Mouse (Mus musculus): ENCODE data around the gene Trp73. TPM values are rescaled to one million over a fixed set of nuclear protein-coding genes. Genes with fewer than 3 reads are reported as not detected.

Trp73 gene
- total RNA-seq (2022), result under 1 TPM; 0.51 to 0.83 (median 0.64) TPM

DNA sequence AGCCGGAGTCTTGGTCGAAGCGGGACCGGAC, at the start of gene Trp73:
TSS of gene Trp73 (minus strand) at position 27 of the 31 bp plus-strand sequence.
- no peak for DNase-seq (ENCODE audit: low spot score in 2 of 2)

DNA sequence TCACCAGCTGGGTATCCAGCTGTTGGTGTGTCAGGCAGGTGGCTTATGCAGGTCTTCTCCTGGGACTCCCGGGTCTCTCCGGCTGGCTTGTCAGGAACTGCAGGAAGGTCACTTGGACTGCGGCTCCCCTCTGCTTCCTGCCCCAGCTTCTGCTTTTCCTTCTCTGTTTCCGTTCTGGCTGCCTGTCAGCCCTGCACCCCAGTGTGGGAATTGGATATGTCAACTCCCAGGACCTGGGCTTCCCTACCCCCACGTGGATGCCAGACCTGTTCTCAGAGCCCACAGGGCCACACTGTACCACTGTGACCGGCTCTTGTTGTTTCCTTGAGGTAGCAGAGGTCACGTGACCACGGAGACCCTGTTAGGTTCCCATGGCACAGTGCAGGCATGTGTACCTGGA, 48.9 kb upstream of the Trp73 start:
- DNase-seq (ENCODE audit: low spot score in 2 of 2), result no peak

DNA sequence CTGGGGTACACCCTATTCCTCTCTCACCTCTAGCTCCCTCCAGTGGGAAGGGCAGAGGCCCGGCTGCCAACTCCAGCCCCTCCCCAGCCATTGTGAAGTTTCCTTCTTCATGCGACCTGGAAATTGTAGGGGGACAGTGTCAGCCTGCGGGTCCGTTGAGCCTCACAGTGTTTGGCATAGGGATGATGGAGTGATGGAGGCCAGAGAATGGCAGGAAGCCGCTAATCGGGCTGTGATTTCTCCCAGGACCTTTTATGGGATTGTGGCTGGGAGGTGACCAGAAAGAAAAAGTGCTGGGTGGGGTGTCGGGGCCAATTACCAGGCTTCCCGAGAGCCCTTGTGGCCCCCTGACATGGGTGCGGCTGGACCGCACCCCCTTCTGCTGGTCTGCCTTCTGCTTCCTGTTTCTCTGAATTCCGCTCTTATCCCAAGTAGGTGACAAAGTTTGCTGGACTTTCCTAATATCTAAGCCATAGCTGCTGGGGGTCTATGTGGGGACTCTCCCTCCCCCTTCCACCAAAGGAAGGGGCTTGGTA, 46.1 kb upstream of the Trp73 start:
- DNase-seq (ENCODE audit: low spot score in 2 of 2), result no peak

DNA sequence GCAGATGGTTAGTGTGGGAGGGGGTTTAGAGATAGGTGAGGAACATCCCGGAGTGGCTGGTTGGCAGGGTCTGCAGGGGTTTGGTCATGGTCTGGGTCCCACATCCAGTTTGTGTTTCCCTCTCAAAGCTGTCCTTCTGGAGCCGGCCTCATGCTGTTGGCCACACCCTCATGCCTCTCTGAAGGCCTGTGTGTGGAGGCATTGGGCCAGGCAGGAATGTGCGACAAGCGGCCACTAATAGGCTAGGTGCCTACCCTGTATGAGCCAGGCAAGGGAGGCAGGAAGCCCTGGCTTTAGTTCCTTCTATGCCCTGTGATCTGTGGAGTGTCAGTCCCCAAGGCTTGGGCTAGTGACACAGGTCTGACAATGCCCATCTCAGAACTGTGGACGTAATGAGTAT, 45.0 kb upstream of the Trp73 start:
- DNase-seq (ENCODE audit: low spot score in 2 of 2), result no peak

DNA sequence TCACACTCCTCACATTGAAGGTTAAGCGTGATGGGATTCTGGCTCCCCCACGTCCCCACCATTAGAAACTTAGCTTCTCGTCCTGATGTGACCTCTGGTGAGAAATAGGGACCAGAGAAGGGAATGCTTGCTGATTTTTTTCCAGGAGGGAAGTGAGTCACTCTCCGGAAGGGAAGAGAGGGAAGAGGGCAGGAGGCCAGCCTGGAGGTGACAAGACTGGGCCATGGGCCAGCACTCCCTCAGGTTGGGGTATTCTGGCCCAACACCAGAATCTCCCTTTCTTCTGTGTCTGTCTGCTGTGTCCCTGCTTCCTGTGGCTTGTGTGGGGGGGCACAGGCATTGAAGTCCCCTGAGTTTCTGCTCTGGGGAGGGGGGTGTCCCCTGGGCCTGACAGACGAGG, 43.6 kb upstream of the Trp73 start:
- DNase-seq (ENCODE audit: low spot score in 2 of 2), result no peak

DNA sequence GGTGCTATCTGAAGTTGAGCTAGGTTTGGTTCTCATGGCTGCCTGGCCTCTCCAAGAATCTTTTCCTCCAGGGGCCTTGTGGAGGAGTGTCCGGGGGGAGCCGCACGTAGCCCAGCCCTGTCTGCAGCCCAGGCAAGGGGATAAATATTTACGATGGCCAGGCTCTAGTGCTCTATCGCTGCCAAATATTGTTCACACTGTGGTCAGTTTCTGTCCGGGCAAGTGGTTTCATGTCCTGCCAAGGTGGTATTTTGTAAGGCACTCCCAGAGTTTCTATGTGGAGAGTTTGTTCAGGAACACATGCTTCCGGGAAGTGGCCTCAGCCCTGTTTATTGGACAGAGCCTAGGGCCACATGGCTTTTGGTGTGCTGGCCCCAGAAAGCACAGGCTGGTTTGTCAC, 41.0 kb upstream of the Trp73 start:
- DNase-seq (ENCODE audit: low spot score in 2 of 2), result no peak

DNA sequence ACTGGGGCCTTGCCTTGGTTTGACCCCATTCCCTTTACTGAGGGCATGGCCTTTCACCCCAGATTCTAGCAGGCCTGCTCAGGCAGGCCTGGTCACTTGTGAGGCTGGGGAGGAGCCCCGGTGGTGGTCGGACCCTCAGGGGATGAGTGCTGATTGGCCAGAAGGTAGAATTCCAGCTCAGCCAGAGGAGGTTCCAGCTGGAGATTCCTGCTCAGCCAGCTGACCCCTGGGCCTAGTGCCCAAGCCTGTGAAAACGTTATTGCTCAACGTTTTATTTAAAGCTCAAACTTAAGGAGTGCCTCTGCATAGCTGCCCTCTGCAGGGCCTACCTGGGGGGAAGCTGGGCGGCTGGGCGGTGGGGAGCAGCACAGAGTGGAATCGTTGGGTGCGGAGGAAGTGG, 37.2 kb upstream of the Trp73 start:
- no peak for DNase-seq (ENCODE audit: low spot score in 2 of 2)

DNA sequence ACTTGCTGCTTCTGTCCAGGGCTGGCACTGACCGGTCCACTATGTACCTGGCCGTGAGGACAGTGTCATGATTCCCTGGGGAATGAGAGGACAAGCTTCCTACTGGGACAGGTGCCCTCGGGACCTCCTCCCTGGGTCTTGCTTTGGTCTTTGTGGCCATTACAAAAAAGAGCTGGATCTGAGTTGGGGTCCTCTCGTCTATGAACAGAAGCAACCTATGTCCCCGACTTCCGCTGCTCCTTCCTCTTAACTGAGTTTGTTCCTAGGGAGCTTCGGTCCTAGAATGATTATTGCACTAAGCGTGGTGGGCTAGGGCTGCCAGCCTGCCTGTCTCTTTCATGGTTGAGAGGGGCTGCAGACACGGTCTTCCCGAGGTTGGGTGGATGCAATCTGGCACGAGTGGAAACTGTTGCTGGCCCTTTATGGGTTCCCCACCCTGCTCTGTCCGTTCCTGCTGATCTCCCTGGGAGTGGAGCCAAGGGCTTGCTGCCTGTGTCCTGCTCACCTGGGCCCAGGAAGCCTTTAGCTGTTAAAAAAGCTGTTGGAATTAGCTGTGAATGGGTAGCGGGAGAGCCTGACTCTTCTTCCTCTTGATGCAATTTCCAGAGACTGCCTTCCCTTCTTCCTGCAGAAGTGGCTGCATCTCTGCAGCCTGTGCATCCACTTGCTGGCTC, 32.1 kb upstream of the Trp73 start:
- no peak for DNase-seq (ENCODE audit: low spot score in 2 of 2)

DNA sequence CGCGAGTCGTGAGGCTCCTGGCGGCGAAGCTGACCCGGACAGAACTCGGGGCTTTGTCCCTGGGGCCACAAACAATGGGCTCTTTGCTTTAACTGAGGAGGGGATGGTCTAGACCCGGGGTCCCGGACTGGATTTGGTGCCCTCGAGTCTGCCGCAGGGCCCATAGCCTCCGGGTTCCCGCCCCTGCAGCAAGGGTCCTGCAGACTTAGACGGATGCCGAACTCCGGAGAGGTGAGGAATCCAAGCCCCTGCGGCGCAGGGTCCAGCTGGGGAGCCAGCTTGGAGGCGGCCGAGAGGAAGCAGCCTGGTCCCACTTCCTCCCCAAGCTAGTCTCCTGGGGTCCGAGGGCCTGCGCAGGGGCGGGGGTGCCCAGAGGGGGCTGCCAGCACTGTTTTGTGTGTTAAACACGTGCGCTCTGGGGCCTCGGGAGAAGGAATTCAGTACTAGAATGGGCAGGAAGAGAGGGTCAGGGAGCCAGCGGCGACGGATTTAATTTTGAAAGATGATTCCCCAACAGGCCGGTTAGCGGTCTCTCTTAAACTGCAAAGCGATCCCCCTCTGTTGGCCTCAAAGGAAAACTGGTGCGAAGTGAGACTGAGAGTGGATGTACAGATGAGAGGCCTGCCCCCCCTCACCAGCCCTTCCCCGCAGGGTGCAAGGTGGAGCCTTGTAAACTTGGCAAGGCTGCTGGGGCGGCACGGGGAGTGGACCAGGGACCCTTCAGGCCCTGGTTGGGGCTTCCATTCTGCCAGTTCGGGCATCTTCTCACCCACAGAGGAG, 31.3 kb upstream of the Trp73 start:
- DNase-seq (ENCODE audit: low spot score in 2 of 2), result no peak

DNA sequence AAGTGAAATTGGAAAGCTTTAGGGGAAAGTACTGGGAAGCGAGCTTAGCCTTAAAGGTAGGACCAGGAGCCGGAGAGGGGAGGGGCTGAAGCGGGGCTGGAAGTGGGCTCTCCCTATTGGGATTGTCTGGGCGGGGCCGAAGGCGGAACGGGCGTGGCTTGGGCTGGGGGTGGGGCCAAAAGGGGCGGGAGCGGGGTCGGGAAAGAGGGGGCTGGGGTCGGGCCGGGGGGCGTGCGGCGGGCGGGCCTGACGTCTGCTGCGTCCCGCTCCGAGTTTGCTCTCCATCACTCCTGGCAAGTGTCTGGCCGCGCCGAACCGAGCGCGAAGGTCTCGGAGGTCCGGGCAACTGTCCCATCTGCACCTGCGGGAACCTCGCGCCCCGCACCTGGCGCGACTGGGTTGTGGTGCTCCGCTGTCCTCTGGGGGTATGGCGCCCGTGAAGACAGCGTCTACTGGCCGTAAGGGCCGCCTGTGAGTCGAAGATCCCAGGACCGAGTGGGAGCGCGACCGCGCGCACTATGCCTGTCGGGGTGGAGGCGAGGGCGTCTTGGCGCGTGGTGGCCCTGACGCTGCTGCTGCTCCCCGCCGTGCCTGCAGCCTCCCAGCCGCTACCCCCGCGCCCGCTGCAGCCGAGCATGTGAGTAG, 30.6 kb upstream of the Trp73 start, which contains the start of gene Megf6:
TSS of gene Megf6 (plus strand) at position 225 of the 645 bp plus-strand sequence.
- no peak for DNase-seq (ENCODE audit: low spot score in 2 of 2)

DNA sequence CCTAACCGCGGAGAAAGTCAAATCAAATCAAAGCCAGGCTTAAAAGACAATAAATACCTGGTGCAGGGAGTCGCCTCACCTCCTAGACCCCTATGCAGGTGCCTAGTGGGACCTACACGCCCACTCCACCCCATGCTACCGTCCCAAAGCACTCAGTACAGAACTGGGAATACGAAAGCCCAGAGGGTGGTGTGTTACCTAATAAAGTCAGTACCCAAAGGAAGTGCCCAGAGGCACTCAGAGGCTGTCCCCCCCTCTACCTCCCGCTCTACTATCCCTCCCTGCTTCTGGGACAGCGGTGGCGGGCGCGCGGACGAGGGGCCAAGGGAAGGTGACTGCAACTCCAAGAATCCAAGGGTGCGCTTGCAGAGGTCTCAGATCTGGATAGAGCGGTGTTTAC, 30.0 kb upstream of the Trp73 start:
- no peak for DNase-seq (ENCODE audit: low spot score in 2 of 2)

DNA sequence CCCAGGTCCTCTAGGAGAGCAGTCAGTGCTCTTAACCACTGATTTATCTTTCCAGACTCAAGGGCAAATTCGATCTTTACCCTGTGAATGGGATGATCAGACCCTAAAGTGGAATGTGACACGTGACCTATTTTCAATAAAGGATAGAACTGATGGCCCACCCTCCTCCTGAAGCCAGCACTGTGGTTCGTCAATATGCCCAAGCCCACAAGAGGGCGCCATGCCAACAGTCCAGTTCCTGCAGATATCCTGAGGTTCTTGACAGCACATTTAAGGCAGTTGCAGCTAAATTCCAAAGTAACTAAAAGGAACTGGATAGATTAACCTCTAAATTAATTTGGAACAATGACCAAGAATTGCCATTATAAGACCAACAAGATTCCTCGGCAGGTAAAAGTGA, 27.0 kb upstream of the Trp73 start:
- DNase-seq (ENCODE audit: low spot score in 2 of 2), result no peak

DNA sequence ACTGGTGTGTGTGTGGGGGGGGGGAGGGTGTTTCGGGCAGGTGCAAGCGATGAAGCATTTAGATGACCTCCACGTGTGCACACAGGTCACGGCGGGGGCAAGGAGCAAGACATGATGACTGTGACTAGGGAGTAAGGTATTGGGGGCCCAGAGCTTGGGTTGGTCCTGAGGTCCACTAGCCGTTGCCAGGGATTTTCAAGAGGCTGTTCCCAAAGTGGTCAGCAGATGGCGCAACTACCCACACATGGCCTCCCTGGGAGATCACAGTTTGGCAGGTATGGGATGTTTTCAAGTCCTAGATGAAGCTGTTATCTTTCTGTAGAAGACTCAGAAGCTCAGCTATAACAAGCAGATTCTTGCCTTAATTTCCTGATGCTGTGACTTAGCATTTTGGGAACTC, 23.3 kb upstream of the Trp73 start:
- no peak for DNase-seq (ENCODE audit: low spot score in 2 of 2)

DNA sequence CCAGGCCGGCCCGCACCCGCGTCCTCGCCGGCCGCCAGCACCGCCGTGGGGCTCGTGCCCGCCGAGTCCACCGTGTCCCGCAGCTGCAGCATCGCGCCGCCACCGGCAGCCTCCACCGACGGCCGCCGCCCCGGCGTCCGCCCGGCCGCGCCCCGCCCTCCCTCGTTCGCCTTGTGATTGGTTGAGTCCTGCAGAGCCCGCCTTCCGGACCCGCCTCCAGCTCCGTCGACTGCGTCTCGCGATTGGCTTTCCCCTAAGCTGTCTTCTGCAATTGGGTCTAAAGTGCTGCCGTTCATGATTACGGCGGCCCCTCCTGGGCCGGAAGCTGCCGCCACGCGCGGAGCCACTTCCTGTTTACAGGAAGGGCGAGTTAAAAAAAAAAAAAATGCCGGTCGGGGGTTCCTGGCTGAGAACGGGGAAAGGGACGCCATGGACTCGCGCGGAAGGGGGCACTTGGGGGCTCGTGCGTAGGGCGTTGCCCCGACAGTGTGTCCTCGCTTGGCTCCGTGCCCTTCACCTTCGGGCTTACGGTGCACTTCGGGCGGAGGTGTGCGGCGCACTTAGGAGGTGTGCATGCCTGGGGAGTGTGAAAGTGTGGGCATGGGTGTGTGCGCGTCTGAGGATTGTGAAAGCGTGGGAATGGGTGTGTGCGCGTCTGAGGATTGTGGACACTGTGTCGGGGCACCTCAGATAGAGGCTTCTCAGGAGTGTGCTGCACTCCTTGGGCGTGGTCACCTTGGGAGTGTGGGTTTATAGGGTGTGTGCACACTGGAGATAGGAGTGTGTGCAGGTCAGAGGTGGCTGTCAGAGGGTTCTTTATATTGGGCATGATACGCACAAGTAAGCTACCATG, 20.8 kb upstream of the Trp73 start, which contains the start of gene Tprgl:
TSS of gene Tprgl (minus strand) at position 129 of the 853 bp plus-strand sequence.
- DNase-seq (ENCODE audit: low spot score in 2 of 2), result peak; percentile 88 to 96

DNA sequence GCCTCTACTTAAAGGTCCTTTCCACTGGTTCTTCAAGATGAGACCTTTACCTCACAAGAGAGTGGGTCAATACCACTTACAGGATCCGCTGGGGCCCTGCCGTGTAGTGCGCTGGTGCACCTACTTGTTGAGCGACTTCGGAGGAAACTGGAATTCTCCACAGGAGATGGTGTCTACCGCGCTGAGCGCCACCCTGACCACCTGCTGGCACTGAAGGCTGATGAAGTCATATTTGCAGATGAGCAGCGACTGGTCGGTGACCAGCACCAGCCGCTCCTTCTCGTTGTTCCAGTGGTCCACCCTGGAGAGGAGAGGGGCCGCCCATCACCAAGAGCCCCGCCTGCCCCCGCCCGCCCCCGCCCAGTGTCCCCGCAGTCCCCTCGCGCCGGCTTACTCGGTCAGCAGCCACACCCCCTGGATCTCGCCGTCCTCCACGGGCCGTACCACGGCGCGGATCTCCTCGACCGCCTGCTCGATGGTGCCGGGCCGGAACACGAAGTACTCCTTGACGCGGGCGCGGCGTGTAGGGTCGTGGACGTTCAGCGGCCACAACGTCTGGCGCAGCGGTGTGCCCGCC, 20.0 kb upstream of the Trp73 start:
- DNase-seq (ENCODE audit: low spot score in 2 of 2), result no peak

DNA sequence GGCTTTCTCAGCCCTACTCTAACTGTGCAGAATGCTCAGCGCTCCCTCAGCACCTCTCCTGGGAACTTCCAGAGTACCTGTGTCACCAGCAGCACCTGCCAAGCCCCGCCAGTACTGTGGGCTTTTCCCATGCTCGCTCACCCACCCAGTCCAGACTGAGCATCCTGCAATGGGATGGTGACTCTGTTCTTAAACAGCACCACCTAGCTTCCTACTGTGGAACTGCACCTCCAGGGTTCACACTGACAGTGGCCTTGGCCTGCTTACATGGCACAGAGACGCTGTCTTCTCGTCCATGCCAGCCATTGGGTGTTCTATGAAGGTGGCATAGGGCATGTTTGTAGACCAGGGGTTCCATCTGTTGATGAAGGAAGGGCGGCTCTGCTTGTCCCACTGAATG, 19.0 kb upstream of the Trp73 start:
- peak; percentile 62 to 68 for DNase-seq (ENCODE audit: low spot score in 2 of 2)

DNA sequence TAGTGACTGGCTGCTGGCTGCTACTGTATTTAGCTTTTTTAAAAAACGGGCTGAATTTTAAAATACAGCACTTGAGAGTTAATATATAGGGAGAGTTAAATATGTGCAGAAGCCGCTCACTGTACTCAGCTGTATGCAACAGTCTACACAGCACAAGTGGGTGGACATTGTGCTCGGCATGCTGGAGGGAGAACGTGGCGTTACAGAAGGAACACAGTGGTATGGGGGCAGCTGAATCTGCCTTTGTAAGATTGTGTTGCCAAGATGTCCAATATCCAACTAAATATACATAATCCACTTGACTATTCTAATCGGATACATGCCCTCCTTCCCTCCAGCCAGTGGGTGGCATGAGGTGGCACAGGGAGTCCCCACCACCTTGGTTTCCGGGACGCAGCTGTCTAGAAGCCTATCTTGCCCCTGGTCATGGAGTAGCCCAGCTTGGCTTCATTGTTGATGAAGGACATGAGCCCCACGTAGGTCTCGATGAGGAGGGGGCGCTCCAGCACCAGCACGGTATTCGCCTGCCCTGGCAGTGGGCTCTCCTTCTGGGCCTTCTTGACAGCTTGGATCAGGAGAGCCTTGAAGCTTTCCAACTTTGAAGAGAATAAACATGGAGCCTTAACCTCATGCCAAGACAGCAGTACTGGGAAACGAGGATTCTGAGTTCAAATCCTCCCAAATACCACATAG, 18.1 kb upstream of the Trp73 start:
- DNase-seq (ENCODE audit: low spot score in 2 of 2), result no peak

DNA sequence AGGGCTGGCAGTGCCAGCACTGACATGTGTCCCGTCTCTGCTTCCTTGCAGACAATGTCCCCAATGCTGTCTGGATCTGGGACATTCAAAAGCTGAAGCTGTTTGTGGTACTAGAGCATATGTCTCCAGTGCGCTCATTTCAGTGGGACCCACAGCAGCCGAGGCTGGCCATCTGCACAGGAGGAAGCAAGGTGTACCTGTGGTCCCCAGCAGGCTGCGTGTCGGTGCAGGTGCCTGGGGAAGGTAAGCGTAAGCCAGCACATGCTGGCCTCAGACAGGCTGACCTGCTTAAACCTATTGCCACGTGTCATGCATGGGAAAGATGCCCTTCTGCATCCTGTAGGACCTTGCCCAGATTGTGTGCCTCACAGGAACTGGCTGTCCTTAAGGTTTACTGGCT, 16.0 kb upstream of the Trp73 start:
- no peak for DNase-seq (ENCODE audit: low spot score in 2 of 2)

DNA sequence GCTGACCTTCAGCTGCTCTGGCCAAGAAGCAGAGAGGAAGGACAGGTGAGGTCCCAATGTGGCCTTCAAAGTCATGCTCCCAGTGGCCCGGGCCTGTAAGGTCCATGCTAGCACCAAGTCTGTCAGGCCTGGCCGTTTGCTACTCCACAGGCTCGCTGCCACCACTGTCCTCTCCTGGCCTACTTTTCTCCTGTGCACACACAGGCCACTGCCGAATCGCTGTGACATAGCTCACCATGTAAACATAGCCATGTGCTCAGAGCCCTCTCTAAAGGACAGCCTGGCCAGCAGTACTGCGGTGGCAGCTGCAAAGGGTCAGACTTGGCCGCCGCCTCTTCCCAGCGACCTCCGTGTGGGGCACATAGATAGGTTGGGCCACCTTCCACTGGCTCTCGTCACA, 14.1 kb upstream of the Trp73 start:
- DNase-seq (ENCODE audit: low spot score in 2 of 2), result no peak

DNA sequence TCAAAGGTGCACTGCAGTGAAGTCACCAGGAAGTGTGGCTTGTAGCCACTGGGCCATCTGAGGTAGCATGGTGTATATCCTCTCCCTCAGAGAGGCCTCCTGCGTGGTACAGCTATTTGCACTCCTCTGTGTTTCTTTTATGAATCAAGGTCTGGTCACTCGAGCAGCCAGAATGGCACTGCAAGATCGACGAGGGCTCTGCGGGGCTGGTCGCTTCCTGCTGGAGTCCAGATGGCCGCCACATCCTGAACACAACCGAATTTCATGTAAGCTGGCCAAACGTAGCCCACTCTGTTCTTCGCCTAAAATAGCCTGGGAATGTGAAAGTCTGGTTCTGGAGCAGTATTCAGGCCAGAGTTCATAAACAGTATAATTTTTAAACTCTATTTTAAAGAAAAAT, 6.3 kb upstream of the Trp73 start:
- DNase-seq (ENCODE audit: low spot score in 2 of 2), result no peak

DNA sequence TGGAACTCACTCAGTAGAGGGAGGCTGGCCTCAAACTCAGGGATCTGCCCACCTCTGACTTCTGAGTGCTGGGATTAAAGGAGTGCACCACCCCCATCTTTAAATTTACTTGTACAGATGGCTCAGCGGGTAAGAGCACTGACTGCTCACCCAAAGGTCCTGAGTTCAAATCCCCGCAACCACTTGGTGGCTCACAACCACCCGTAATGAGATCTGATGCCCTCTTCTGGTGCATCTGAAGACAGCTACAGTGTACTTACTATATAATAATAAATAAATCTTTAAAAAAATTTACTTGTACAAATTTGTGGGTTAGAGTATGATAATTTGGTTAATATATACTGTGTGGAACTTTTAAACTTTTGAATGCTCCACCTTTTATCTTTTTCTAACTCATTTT, 4.7 kb upstream of the Trp73 start:
- DNase-seq (ENCODE audit: low spot score in 2 of 2), result no peak
